Mouse (Mus musculus): ENCODE data around the gene Gm17662.

The Gm17662 gene

GRCm38 (mm10) chr4:104888499-104889262 lies 31.6 kb downstream of the Gm17662 start:
- no peak for DNase-seq (ENCODE audit: low read depth)

GRCm38 (mm10) chr4:104891708-104892107 lies 34.6 kb downstream of the Gm17662 start:
- no peak for DNase-seq (ENCODE audit: low read depth)

- DNase-seq (ENCODE audit: low read depth), result no peak
These were observed 36.5 kb downstream of the Gm17662 start for GRCm38 (mm10) chr4:104893588-104893987.

GRCm38 (mm10) chr4:104894004-104894734 lies 37.0 kb downstream of the Gm17662 start:
- DNase-seq (ENCODE audit: low read depth), result peak; percentile 2

GRCm38 (mm10) chr4:104902836-104903235 lies 45.7 kb downstream of the Gm17662 start:
- no peak for DNase-seq (ENCODE audit: low read depth)

GRCm38 (mm10) chr4:104905049-104905448 lies 47.9 kb downstream of the Gm17662 start:
- no peak for DNase-seq (ENCODE audit: low read depth)
